Mouse (Mus musculus): ENCODE measurements around the gene Dera.

DNA sequence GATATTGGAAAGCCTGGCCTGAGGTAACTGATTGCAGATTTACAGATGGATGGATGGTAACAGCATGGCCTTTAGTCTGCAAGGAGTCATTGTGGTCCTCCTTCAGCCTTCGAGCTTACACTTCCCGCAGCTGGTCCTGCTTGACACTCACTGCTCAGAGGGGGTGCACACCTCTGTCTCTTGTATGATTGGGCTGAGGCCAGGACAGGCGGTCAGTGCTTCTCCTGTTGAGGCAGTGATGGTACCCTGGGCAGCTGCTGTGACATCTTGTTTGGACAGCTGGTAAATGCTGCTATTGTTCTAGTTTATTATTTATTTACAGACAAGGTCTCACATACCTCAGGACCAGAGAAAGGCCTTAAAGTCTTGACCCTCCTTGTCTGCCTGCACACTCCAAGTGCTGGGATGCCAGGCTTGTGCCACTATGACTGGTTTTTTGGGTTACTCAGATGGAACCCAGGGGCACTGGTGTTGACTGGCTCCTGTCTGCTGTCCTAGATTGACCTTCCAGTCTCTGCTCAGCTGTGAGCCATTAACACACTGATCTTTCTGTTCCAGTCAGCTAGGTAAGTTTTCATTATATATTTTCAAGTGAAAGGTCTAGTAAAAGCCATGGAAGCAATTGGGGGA is 17.4 kb downstream of the Dera start:
- TF ChIP-seq ZNF384 (IDR thresholded peaks at IDR 0.05; ENCODE audit: low read depth, low read length), result no peak
- no peak for TF ChIP-seq MAFK (IDR thresholded peaks at IDR 0.05; ENCODE audit: insufficient read depth, low read depth, low read length)
- TF ChIP-seq ZC3H11A (IDR thresholded peaks at IDR 0.05; ENCODE audit: borderline replicate concordance, low read depth, low read length), result no peak
